Mouse (Mus musculus): Measurements from ENCODE around the gene Pkp3. TPM values are rescaled to one million over a fixed set of nuclear protein-coding genes. Genes with fewer than 3 reads are reported as not detected.
"Not testable (repeated sequence)": the region's sequence is repeated elsewhere in the genome, so short reads cannot be mapped to it uniquely, and the experiment has no call there.

Gene Pkp3
- 26.5 and 27.7 TPM in 2 replicates for polyA plus RNA-seq (2012; rRNA removed)

DNA sequence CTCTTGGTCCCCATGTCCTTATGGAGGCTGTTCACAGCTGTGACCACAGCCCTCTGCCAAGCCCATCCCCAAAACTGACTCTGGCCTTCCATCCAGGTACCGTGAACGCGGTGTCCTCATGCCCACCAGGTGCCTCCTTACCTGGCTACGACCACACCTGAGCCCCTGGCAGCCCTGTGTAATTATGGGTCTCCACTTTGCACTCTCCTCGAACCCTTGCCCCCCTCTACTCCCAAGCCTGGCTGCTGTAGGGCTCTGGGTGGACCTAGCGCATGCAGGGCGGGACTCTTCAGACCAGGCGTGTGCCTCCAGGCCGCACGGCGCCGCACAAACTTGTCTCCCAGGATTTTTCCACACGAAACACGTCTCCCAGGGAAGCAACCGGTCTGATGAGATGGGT lies at the start of gene Pkp3:
Gene Pkp3 (plus strand): TSS at position 378 of the 400 bp plus-strand sequence.
- no peak for DNase-seq (ENCODE audit: low spot score)

DNA sequence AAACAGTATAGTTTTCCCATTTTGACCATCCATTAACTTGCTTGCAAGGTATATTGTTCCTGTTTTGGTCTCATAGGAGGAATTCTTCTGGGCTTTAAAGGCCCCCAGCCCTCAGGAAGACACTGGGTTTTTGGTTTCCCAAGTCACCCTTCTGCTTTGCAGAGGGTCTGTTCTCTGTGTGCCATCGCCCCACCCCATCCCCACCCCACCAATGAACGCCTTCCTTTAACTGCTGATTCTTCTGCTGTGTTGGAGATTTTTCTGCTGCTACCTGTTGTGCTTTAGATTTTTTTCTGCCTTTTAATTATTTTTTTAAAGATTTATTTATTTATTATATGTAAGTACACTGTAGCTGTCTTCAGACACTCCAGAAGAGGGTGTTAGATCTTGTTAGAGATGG lies 49.2 kb upstream of the Pkp3 start, which contains the start of gene Gm17387:
Gene Gm17387 (plus strand): TSS at position 301 of the 400 bp plus-strand sequence.
- DNase-seq (ENCODE audit: low spot score): no peak

- DNase-seq (ENCODE audit: low spot score): no peak
These were observed 47.6 kb upstream of the Pkp3 start for GRCm38 (mm10) chr7:141030390-141030789.

GRCm38 (mm10) chr7:141032458-141033167 lies 45.4 kb upstream of the Pkp3 start:
- DNase-seq (ENCODE audit: low spot score): no peak

DNA sequence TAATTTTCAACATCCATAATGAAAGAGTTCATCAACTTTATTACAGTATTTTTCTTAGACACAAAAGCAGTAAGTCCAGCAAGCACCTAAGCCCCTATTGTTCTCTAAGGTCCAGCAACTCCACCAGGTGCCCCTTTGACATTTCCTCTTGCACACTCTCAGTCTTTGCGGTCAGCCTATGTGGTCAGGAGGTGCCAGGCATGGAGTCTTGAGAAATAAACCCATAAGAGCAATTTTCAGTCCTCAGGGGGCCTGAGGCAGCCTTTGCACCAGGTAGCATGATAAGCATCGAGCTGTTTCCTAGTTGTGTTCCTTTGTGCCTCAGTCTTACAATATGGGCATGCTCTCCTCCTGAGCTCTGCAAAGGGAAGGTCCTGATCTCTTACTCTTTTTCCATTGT lies 41.4 kb upstream of the Pkp3 start:
- DNase-seq (ENCODE audit: low spot score): not testable (repeated sequence)

GRCm38 (mm10) chr7:141038090-141039032 lies 39.7 kb upstream of the Pkp3 start:
- no peak for DNase-seq (ENCODE audit: low spot score)

DNA sequence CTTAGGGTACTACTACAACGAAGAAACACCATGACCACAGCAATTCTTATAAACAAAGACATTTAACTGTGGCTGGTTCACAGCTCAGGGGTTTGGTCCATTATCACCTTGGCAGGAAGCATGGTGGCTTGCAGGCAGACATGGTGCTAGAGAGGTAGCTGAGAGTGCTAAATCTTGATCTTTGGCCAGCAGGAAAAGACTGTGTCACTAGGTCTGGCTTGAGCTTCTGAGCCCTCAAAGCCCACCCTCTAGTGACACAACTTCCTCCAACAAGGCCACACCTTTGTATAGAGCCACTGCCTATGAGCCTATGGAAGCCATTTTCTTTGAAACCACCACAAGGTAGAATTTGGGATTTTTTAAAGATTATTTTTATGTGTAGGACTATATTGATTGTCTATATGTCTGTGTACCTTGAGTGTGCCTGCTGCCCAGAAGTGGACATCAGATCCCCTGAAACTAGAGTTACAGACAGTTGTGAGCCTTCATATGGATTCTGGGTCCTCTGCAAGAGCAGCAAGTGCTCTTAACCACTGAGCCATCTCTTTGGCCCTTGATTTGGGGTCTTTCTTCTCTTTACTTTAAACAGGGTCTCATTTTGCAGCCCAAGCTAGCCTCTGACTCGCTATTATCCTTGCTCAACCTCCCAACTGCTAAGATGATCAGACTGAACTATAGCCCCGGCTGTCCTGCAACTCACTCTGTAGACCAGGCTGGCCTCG lies 38.5 kb upstream of the Pkp3 start:
- no peak for DNase-seq (ENCODE audit: low spot score)

DNA sequence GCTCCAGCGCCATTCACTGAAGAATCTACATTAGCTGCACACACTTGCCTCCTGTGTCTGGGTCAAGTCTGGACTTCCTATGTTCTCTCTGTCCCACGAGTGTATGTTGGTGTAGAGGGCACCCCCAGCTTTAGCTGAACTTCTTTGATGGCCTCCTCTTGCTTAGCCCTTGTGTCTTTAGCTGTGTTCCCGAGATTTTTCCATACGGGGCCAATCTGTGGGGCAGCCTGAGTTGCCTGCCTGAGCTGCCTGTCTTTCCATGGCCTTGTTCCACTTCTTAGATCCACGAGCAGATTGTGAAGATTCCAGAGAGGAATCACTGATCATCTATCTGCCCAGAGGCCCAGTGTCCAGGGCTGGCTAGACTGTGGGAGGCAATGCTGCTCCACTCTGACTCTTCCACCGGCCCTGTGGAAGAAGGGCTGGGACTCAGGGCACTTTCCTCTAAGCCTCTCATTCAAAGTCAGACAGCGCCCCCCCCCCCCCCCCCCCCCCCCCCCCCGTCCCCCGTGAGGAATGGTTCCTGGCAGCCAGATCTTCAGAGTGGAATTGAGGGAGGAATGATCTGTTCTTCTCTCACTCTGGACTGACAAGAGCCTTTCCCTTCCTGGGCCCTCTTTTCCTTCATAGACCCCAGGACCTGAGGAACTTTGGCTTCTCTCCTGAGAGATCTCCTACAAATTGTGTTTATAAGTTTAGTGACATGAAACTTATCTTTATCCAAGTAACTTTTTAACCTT lies 37.0 kb upstream of the Pkp3 start:
- DNase-seq (ENCODE audit: low spot score): no peak

DNA sequence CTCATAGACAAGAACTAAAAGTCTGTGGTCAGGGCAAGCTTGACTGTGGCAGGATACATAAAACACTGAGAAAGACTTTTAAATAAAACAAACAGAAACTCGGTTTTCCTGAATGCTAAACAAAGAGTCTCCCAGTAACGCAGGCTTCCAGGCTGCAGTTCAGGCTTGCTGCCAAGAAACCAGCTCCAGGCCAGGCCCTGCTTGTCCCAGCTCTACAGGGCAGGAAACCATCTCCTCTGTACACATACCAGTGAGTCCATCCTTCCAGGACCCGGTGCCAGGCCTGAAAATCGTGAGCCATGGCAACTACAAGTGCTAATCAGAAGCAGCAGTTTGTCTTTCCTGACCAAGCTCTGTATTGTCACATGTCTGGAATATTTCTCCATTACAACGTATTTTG lies 36.4 kb upstream of the Pkp3 start:
- DNase-seq (ENCODE audit: low spot score): peak; percentile 43

GRCm38 (mm10) chr7:141042539-141042938 lies 35.5 kb upstream of the Pkp3 start:
- DNase-seq (ENCODE audit: low spot score): no peak

DNA sequence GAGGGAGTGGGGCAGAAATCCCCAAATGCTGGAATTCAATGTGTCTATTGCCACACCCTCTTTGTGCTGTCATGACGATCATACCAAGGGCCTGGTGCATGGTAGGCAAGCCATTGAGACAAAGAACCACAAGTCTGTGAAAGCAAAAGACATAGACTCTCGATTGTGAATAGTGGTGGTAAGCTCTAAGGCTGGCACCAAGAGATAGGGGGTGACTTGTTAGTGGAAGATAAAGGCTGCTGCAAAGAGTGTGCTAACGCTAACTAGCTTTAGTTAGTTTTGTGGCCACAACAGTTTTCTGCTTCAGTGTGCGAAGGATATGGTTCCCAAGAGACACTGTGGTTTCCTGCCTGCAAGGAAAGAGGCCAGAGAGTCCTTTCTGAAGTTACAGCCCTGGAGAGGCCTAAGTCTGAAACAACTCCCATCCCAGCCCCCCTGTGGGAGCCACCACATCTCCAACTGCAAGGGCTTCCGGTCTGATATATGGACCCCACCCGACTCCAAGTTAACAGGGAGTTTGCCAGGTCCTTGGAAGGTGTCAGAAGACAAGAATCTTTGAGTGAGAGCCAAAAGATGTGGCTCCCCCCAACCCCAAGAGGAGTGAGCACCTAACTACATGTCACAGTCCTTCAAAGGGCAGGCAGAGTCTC lies 31.0 kb upstream of the Pkp3 start:
- no peak for DNase-seq (ENCODE audit: low spot score)

DNA sequence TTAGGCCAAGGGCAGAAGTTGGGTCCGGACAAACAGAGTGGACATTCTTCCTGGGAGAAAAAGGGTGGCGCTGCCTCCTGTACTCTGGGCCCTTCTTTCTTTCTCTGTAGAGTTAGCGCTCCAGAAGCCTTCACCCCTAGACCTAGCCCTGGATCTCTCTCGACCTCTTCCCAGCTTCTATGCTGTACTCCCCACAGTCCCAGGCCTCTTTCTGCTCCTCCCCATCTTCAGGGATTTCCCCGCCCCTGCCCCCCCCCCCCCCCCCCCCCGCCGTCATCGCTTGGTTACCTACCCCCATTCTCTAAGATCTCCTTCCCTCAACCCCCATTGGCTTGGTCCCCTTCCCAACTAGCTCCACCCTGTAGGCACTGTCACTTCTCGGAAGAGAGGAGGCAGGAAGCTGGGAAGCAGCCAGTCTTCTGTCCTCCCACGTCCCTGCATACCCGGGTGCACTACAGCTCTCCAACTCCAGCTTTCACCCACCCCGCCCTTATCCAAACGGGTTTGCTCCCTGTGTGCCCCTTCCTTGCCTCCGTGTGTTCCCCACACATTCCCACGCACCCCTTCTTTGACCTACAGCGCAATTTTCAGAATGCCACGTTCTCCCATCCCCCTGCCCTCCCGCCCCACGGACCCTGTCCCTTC lies 30.3 kb upstream of the Pkp3 start:
- peak; percentile 49 for DNase-seq (ENCODE audit: low spot score)

DNA sequence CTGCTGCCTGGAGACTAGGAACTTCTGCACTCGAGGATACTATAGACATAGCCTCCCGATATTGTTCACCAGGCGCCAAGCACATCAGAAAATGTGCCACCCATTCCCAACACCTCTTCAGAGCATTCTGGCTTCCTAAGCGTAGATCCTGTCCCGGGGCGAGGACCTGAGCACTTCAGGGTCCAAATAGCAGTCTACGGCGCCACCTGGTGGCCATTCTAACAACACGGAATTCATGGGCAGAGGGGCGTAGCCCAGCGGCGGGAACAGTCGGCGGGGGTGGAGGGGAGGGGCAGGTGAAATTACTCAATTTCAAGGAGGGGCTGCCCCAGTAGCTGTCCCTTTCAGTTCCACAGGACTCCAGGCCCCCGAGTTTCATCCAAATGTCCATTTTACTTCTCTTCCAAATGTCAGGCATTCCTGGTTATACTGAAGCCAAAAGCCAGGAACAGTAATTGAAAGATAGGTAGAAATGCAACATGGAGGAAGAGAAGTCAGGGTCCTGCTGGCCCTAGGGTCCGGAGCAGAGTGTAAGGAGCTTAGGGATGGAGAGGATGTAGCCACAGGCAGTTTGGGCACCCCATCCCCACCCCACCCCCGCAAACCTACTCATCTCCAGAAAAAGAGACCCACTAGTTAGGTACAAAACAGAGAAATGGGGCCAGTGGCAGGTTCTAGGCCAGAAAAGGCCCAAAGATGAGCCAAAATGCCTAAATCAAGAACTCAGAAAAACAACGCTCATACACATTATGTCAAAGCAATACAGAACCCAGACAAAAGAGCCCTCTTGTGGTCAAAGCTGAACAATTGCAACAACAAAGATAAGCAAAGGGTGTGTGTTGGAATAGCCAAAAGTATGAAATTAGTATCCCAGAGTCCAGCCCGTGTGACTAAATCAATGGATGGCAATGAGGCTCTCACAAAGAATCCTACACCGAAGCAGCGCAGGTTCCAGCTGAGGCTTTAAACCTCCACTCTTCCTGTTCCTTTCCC lies 29.5 kb upstream of the Pkp3 start:
- DNase-seq (ENCODE audit: low spot score): peak; percentile 83

DNA sequence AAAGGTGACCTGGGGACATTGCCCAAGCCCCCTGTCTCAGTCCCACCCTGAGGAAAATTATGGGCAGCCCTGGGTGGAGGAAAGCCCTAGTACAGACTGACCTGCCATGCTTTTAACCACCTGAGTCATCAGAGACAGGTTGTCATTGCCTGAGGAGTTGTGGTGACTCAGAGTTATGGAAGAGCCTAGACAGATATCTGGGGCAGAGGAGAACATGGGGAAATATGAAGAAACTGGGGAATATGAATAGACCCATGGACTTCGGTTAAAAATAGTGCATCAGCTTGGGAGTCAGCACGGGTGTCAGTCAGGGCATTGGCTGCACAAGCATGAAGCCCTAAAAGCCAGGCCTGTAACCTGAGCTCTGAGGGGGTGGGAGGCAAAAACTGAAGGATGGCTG lies 28.7 kb upstream of the Pkp3 start:
- DNase-seq (ENCODE audit: low spot score): no peak

DNA sequence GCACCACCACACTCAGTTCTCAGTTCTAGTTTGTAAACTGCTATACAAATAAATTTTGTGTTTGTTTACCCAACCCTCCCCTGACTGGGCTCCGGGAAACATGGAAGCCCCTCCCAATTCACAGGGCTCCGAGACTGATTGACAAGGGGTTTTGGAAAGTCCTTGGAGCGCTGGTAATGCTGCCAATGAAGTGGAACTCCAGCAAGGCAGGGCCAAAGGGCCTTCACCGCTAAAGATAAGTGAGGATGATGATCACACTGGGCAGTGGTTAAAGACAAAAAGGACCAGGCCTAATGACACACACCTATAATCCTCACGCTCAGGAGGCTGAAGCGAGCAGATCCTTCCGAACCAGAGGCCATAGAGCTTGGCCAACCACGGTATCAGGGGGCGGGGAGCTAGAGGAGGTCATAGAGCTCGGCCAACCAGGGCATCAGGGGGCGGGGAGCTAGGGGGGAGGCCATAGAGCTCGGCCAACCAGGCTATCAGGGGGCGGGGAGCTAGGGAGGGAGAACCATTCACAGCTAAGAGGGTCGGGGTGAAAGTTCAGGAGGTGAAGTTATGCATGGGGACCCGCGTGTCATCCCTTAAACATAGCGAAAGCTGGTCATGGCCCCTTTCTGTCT lies 26.8 kb upstream of the Pkp3 start:
- DNase-seq (ENCODE audit: low spot score): no peak

GRCm38 (mm10) chr7:141052016-141052415 lies 26.0 kb upstream of the Pkp3 start:
- no peak for DNase-seq (ENCODE audit: low spot score)

GRCm38 (mm10) chr7:141052421-141052820 lies 25.6 kb upstream of the Pkp3 start:
- no peak for DNase-seq (ENCODE audit: low spot score)

- no peak for DNase-seq (ENCODE audit: low spot score)
These were observed 22.2 kb upstream of the Pkp3 start for GRCm38 (mm10) chr7:141055785-141056184.

DNA sequence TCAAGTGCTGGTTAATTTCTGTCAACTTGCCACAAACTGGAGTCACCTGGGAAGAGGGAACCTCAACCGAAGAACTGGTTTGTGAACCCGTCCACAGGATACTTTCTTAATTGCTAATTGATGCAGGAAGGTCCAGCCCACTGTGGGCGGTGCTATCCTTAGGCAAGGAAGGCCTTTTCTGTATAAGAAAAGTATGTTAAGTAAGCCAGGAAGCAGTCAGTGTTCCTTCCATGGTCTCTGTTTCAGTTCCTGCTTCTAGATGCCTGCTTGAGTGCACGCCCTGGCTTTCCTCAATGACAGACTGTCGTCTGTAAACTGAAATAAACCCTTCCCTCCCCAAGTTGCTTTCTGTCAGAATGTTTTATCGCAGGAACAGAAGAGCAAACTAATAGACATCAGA lies 21.0 kb upstream of the Pkp3 start:
- no peak for DNase-seq (ENCODE audit: low spot score)
